Mouse (Mus musculus) kidney, postnatal 4 days (tissue): Measurements from ENCODE around the gene Galntl6.

Source experiments
- DNase-seq, 2 experiments: peaks; one replicate each; pipeline ENCODE4 v3.0.0; 2021; ENCODE audit warnings: mixed read lengths in 2 of 2

Gene Galntl6

DNA sequence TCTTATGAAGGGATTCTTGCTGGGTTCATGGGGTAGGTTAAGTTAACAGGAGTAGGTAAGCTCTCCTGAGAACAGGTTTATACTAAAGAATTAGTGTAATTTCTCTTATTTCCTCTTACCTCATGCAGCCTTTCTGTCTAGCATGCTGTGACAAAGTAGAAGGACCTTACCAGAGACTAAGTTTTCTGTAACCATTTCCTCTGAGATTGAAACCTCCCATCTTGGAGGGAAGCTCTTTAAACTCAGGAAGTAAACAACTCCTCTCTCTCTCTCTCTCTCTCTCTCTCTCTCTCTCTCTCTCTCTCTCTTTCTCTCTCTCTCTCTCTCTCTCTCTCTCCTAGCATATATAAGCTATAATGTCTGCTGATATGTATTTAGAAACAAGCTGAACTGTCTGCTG, 1153.6 kb downstream of the Galntl6 start:
- DNase-seq = no peak

DNA sequence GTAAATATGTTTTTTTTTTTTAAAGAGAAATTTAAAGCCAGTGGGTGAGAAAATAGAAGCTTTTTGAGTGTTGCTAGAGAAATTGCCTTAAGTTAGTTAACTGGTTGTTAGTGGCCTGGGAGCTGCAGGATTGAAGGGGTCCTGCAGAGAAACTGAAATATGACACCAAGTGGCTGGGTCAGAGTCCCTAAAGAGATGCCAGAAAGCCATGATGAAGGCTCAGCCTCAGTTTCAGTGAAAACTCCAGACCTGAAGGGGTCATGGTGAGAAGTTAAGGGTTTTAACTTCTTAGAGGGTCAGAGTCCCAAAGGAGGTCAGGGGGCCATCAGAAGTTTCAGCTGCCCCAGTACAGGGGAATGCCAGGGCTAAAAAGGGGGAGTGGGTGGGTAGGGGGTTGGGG, 1155.0 kb downstream of the Galntl6 start:
- no peak for DNase-seq

DNA sequence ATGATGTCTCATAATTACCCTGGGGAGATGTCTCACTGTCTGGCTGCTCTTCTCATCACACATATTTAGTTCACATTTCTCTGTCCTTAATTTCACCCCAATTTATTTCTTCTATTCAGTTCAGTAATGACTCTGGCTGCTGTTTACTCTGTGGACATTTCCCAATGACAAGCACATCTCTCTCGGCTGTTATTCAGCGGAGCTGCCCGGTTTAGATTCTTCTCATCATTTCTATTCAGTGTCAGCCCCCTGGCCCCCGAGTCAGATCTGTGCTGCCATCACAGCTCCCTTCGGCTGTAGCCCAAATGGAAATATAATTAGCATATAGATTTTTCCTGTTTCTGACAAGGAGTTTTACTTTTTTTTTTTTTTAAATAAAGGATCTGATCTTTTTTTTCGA, 1158.4 kb downstream of the Galntl6 start:
- DNase-seq = no peak

DNA sequence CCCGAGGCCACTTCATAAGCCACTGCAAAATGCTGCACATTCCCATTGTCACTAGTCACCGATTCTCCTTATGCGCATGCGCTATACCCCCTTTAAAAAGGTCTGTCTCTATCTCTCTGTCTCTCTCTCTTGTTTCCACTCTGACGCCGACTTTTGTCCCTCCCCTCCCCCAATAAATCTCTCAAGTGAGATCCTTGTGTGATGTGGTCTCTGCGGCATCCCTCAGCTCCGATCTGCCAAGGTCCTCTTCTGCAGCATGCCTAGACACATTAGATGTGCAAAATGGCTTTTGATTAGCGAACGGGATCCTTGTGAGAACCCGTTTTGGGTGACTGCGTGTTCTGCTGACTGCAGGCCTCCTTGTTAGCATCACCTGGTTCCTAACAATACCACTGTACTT, 1168.8 kb downstream of the Galntl6 start:
- no peak for DNase-seq

DNA sequence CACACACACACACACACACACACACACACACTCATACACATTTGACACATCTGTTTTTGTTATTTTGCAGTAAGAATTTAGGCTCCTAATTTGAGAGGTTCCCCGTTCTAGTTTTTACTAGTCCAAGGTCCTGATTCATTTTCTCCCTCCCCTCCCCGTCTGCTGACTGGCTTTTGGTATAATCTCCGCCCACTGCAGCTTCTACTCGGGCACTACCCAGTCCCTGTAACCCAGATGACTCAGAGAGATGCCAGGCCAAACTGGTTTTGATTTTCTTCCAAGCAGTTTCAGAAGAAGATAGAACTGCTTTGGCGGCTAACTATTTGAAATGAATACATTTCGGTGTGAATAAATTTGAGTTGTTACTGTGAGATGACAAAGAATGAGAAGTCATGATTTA, 1170.5 kb downstream of the Galntl6 start:
- peak in 1 of 2 experiments; percentile 18 for DNase-seq

DNA sequence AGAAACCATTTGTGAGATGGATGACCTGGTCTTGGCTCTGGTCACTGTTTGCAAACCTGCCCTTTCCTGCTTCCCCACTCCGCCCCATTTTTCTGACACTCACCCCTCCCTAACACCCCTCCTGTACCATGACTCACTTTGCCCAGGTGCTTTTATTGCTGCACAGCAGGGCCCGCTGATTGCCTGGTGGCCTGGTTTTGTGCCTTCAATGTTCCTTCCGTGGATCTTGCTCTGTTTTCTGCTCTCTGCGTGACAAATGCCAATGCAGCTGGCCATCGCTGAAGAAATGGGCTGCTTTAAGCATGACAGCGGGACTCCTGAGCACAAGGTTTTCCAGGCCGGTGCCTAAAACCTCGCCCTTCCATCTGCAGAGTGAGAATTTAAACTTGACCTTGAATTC, 1171.1 kb downstream of the Galntl6 start:
- DNase-seq = peak; percentile 11 to 19

DNA sequence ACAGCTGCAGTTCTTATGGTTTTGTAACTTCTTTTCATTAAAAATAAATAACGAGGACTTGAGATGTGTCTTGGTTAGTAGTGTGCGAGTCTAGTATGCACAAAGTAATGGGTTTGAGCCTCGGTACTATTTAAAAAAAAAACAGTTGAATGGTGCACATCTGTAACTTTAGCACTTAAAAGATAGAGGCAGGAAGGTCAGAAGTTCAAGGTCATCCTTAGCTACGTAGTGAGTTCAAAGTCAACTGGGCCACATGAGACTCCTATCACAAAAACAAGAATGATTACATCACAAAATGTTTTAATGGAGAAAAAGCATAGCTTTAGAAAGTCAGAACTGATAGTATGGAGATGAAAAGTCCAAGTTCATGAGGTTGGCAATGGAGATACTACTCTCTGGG, 1175.2 kb downstream of the Galntl6 start:
- no peak for DNase-seq

DNA sequence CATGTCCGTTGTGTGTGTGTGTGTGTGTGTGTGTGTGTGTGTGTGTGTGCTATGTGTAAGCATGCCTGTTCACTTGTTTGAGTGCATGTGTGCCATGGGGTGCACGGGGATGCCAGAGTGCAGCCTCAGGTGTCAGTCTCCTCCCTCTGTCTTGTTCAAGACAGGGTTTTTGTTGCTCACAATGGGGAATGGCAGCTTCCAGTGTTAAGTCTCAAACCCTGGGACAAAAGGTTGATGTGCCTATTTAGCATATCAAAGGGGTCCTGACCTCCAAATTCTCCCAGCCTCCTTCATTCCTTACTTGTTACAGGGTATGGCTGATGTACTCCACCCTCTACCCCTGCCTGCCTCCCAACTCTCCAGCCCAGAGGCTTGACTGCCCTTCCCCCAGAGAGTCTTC, 1179.6 kb downstream of the Galntl6 start:
- DNase-seq = no peak

DNA sequence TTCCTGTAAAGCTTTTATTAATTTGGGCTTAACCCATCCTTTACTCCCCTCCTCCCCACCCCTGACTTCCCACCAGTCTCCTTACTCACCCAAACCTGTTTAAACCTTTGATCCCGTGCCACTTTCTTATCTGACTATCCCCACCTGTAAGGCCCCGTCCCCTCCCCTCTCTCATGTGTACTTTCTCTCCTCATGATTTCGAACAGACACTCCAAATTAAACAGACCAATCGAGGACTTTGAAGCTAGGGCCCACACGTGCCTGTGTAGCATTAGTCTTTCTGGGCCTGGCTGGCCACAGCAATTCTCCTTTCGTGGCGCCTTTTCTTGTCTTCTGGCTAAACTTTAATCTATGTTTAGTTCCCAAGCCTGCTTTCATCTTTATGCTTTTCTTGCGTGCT, 1180.8 kb downstream of the Galntl6 start:
- peak in 1 of 2 experiments; percentile 24 for DNase-seq

DNA sequence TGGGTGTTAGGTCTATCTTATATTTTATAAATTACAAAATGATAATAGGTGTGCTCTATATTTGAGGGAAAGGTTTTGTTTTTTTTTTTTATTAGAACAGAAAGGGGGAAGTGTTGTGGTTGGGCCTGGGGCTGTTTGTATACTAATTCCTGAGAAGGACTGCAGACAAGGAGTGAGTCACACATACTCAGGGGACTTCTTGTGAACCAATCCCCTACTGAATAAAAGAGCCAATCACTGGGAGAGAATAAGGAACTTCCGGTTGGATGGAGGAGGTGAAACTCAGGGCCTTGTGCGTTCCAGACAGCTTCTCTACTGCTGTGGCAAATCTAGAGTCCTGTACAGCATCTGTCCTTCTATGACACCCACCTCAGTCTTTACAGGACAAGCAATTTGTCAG, 1184.2 kb downstream of the Galntl6 start:
- no peak for DNase-seq

DNA sequence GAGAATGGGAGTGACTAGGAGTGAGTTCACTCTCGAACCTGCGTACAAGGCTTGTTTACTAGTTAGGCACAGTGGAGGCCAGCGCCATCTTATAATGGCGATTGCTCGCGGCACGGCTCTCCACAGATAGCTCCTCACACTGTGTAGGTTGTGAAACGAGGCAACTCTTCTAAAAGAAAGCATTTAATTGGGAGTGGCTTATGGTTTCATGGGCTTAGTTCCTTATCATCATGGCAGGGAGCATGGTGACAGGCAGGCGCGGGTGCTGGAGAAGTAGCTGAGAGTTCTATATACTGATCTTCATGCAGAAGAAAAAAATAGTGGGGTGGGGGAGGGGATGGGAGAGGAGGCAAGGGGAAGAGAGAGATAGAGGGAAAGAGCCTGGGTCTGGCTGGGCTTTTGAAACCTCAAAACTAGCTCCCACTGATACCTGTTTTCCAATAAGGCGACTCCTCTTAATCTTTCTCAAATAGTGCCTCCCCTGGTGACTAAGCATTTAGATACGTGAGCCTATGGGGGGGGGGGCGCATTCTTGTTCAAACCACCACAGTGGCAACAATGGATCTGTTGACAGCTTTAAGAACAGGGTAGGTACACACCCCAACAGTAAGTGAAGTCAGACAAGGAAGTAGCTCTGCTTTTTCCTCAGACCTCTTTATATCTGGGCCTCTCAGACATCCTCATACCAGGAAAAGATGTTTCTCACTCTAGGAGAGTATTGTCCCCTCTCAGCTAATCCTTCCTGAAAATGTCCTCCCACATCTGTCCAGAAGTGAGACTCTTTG, 1187.4 kb downstream of the Galntl6 start:
- DNase-seq = no peak
